Mouse (Mus musculus) adrenal gland, postnatal 10 days (tissue): ENCODE data around the gene Ovca2. TPM values are rescaled to one million over a fixed set of nuclear protein-coding genes. Genes with fewer than 3 reads are reported as not detected.

ENCODE experiments used
- microRNA-seq: library from miRNA; unstranded; fragments of <30 nt; microRNA quantifications from one replicate; pipeline ENCODE4 v1.2.0, GENCODE M21; 2021
- total RNA-seq, 2 experiments: library from RNA; stranded (reverse); gene quantifications; 2 replicates each; pipeline ENCODE4 v1.2.3; 2021

The Ovca2 gene
- total RNA-seq, 2 experiments from 2014 or later: 13.5 to 18.1 TPM

Small RNA genes lying within 50 kb of the gene (microRNA-seq; reads per million reads assigned to microRNA genes)
- 1,326 reads per million, percentile 78 among the genes with 10 or more reads in this experiment for gene Mir132
- 42.0 reads per million, percentile 34 among the genes with 10 or more reads in this experiment for gene Mir212

Other genes with a start within 250 kb of the Ovca2 start
- 10 to 100 TPM; 23.6 to 24.5 TPM for gene Hic1, start 9.3 kb downstream of the Ovca2 start, total RNA-seq
- 10 to 100 TPM; 23.1 to 24.2 TPM for gene Dph1, start 12.4 kb upstream of the Ovca2 start, total RNA-seq
- gene Rtn4rl1, start 14.9 kb upstream of the Ovca2 start, total RNA-seq: 10 to 100 TPM; 25.2 to 27.8 TPM
- 10 to 100 TPM; 60.0 to 72.0 TPM for gene Rpa1, start 169.5 kb upstream of the Ovca2 start, total RNA-seq
- 1 to 10 TPM; 7.8 to 9.3 TPM for gene Smyd4, start 169.6 kb upstream of the Ovca2 start, total RNA-seq
- 100 to 1,000 TPM; 121 to 219 TPM for gene Serpinf1, start 243.9 kb upstream of the Ovca2 start, total RNA-seq